Mouse (Mus musculus) adrenal gland, postnatal 10 days (tissue): ENCODE measurements at regions not wholly inside any gene's neighbourhood (a gene's known extent, or its start where the extent isn't known, plus 50 kb on each side); places are given as distances from the start of the nearest gene placed in this dataset.

ENCODE experiments used
- DNase-seq: peaks from one replicate; pipeline ENCODE4 v3.0.0; 2021; ENCODE audit warnings: mixed read lengths

GRCm38 (mm10) chr10:15592161-15592560 lies 874.1 kb upstream of the Gje1 start:
- DNase-seq = no peak

- no peak for DNase-seq
Observed at GRCm38 (mm10) chr10:15586081-15586480, 868.1 kb upstream of the Gje1 start.

GRCm38 (mm10) chr10:15564119-15564518 lies 846.1 kb upstream of the Gje1 start:
- no peak for DNase-seq

GRCm38 (mm10) chr10:15553407-15554064 lies 835.5 kb upstream of the Gje1 start:
- no peak for DNase-seq

GRCm38 (mm10) chr10:15541797-15542350 lies 823.9 kb upstream of the Gje1 start:
- DNase-seq = peak; percentile 1

- DNase-seq = no peak
Observed at GRCm38 (mm10) chr10:15540780-15541426, 822.9 kb upstream of the Gje1 start.

- DNase-seq = no peak
Observed at GRCm38 (mm10) chr10:15536053-15536452, 818.0 kb upstream of the Gje1 start.

GRCm38 (mm10) chr10:15487367-15487766 lies 769.4 kb upstream of the Gje1 start:
- DNase-seq = no peak

GRCm38 (mm10) chr10:15443281-15443680 lies 725.3 kb upstream of the Gje1 start:
- DNase-seq = no peak

GRCm38 (mm10) chr10:15441216-15441615 lies 723.2 kb upstream of the Gje1 start:
- DNase-seq = no peak

GRCm38 (mm10) chr10:15426746-15427145 lies 708.7 kb upstream of the Gje1 start:
- DNase-seq = no peak

- DNase-seq = no peak
Observed at GRCm38 (mm10) chr10:15406211-15406610, 688.2 kb upstream of the Gje1 start.

- no peak for DNase-seq
Observed at GRCm38 (mm10) chr10:15405706-15406105, 687.7 kb upstream of the Gje1 start.

GRCm38 (mm10) chr10:15399964-15400363 lies 682.0 kb upstream of the Gje1 start:
- DNase-seq = no peak

GRCm38 (mm10) chr10:15397114-15397513 lies 679.1 kb upstream of the Gje1 start:
- DNase-seq = no peak

GRCm38 (mm10) chr10:15395295-15395694 lies 677.3 kb upstream of the Gje1 start:
- DNase-seq = no peak

- no peak for DNase-seq
Observed at GRCm38 (mm10) chr10:15392027-15392816, 674.2 kb upstream of the Gje1 start.

- no peak for DNase-seq
Observed at GRCm38 (mm10) chr10:15373571-15373970, 655.6 kb upstream of the Gje1 start.
